Mouse (Mus musculus) intestine, postnatal 0 days (tissue): ENCODE data around the gene Tmem63c. TPM values are rescaled to one million over a fixed set of nuclear protein-coding genes. Genes with fewer than 3 reads are reported as not detected.

Source experiments
- ATAC-seq: fragments of 200-750 bp; cut with Nextera tagmentation; 2 replicates; pipeline ENCODE4 v1.8.0; 2017; ENCODE audit warnings: mild to moderate bottlenecking, moderate TSS enrichment, moderate library complexity
- H3K27ac ChIP-seq: fragments of 300-500 bp; sonication (generic); 2 replicates; pipeline ENCODE4 v1.5.1; 2014; ENCODE audit warnings: mild to moderate bottlenecking, low read depth, low read length, moderate library complexity
- H3K27me3 ChIP-seq: fragments of 300-500 bp; sonication (generic); replicated peaks from 2 replicates; pipeline ENCODE4 v1.6.1; 2014; ENCODE audit warnings: low read length, mixed read lengths; ENCODE audit not compliant: control insufficient read depth, insufficient read depth
- H3K36me3 ChIP-seq: fragments of 300-500 bp; sonication (generic); 2 replicates; pipeline ENCODE4 v1.6.1; 2014; ENCODE audit warnings: mild to moderate bottlenecking, moderate library complexity; ENCODE audit not compliant: control insufficient read depth, insufficient read depth
- H3K4me1 ChIP-seq: fragments of 300-500 bp; sonication (generic); replicated peaks from 2 replicates; pipeline ENCODE4 v1.6.1; 2014; ENCODE audit warnings: antibody characterized with exemption, low read length, mixed read lengths; ENCODE audit not compliant: control insufficient read depth, insufficient read depth
- H3K4me2 ChIP-seq: fragments of 300-500 bp; sonication (generic); replicated peaks from 2 replicates; pipeline ENCODE4 v1.6.1; 2014; ENCODE audit warnings: low read depth, mild to moderate bottlenecking, moderate library complexity
- H3K4me3 ChIP-seq: fragments of 300-500 bp; sonication (generic); 2 replicates; pipeline ENCODE4 v1.5.1; 2014; ENCODE audit warnings: low read depth, low read length
- H3K9ac ChIP-seq: fragments of 300-500 bp; sonication (generic); 2 replicates; pipeline ENCODE4 v1.6.1; 2014; ENCODE audit warnings: mild to moderate bottlenecking, low read depth, low read length
- H3K9me3 ChIP-seq: fragments of 300-500 bp; sonication (generic); 2 replicates; pipeline ENCODE4 v1.6.1; 2016; ENCODE audit warnings: mixed run types; ENCODE audit not compliant: control insufficient read depth
- CTCF ChIP-seq: sonication (generic); IDR thresholded peaks from 2 replicates; pipeline ENCODE4 v1.5.1; 2016; ENCODE audit warnings: low read depth, mild to moderate bottlenecking, control low read depth, antibody characterized with exemption, moderate library complexity
- WGBS: fragments of 180-500 bp; shearing (Covaris S2); extraction: QIAGEN DNeasy Blood & Tissue Kit; methylation state at CpG from one replicate; pipeline ENCODE4 v1.1.7; 2014; 5-methylcytosine and 5-hydroxymethylcytosine counted together
- polyA plus RNA-seq: library from polyadenylated mRNA; unstranded; fragments of >200 nt; fragmentation: Nextera tagmentation; extraction: Ambion mirVana; gene quantifications from 2 replicates; pipeline ENCODE4 v1.2.1, GENCODE M21; 2015

Tmem63c gene
- polyA plus RNA-seq, 1 experiment from 2014 or later, result 0.52 TPM

DNA sequence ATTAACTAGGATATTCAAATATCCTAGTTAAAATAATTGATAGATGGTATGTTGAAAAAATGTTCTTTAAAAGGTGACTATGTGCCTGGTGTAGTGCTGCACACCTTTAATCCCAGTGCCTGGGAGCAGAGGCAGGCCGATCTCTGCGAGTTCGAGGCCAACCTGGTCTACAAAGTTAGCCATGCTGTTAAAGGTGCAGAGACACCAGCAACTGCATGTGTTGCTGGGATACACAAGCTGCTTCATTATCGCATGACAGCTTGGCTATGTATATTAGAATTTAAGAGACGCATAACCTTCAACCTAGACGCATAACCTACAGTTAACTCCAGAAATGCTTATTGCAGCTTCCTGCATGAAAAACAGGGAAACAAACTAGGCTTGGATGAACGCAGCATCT lies 15.5 kb downstream of the Tmem63c start:
- no peak overlapping the region for H3K4me3 ChIP-seq
- TF ChIP-seq CTCF, result no peak
- H3K4me2 ChIP-seq, result no peak overlapping the region
- no peaks in the 10 kb centered on the region for H3K4me1 ChIP-seq
- ATAC-seq, result no peak
- H3K9ac ChIP-seq, result no peak overlapping the region
- H3K27ac ChIP-seq, result no peak overlapping the region
- no peaks in the 10 kb centered on the region for H3K36me3 ChIP-seq
- H3K9me3 ChIP-seq, result no peaks in the 10 kb centered on the region
- no peaks in the 10 kb centered on the region for H3K27me3 ChIP-seq
- 93% methylated on average over 7 of the region's 7 CpGs for WGBS

DNA sequence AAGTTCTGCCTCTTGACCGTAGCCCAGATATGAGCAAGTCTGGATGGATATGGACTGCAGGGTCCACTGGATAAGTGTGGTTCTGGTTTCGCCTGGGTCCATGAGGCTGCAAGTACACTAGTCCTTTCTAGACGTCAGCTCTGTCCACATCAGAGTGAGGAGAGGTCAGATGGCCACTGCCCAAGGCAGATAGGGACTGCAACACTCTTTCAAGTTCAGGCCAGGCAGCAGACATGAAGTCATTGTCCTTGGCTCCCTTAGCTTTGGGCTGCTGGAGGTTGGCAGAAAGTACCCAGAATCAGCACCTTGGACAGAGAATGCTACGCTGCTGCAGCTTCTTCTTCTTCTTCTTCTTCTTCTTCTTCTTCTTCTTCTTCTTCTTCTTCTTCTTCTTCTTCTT lies 19.0 kb downstream of the Tmem63c start:
- TF ChIP-seq CTCF, result no peak

DNA sequence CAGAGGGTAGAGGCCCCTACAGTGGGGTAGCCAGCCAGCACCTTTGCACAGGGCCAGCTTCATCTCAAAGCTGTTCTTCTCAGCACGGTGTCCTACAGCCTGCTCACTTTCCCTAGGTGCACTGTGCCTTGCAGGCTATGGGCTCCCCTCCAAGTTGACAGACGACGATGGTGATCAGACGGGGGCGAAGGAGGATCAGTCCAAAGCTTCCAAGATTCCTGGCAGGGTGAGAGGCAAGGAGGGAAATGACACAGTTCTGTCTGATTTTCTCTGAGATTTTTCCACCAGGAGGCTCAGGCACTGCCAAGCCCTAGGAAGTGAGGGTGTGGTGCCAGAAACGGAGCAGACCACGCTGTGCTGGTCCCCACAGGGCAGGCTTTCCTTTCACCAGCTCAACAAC lies 19.7 kb downstream of the Tmem63c start:
- Histone ChIP-seq H3K4me2 (no peak overlapping the region), H3K9ac (no peak overlapping the region), H3K4me3 (no peak overlapping the region), H3K27me3 (no peaks in the 10 kb centered on the region), H3K4me1 (no peaks in the 10 kb centered on the region), H3K27ac (no peak overlapping the region), H3K9me3 (no peaks in the 10 kb centered on the region), H3K36me3 (no peaks in the 10 kb centered on the region)
- no peak for TF ChIP-seq CTCF
- ATAC-seq, result no peak
- WGBS, result 82% methylated on average over 7 of the region's 7 CpGs

More for the DNA sequence above, 19.0 kb downstream of the Tmem63c start:
- H3K4me2 ChIP-seq, result no peak overlapping the region
- no peak overlapping the region for H3K9ac ChIP-seq
- no peak overlapping the region for H3K27ac ChIP-seq
- 65% methylated on average over 4 of the region's 4 CpGs for WGBS
- ATAC-seq, result no peak
- no peaks in the 10 kb centered on the region for H3K27me3 ChIP-seq
- H3K36me3 ChIP-seq, result no peaks in the 10 kb centered on the region
- no peak overlapping the region for H3K4me3 ChIP-seq
- H3K9me3 ChIP-seq, result no peaks in the 10 kb centered on the region
- no peaks in the 10 kb centered on the region for H3K4me1 ChIP-seq

DNA sequence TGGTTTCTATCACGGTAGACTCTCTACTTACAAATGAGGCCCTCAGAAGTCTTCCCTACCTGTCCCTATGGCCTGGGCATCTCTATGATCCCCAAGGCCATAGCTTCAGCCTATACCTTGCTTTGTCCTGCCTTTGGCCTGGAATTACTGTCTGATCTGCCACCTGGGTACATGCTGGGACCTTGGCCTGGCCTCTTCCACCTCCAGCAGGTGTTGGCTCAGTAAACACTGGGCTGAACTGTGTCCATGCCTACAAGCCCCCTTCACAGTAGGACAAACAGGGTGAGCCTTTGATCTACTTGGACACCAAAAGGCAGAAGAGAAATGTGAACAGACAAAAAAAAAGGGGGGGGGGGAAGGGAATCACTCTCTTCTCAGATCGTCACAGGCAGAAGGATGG lies 21.3 kb downstream of the Tmem63c start:
- WGBS, result 61% methylated on average over 2 of the region's 2 CpGs
- no peaks in the 10 kb centered on the region for H3K9me3 ChIP-seq
- no peak for ATAC-seq

DNA sequence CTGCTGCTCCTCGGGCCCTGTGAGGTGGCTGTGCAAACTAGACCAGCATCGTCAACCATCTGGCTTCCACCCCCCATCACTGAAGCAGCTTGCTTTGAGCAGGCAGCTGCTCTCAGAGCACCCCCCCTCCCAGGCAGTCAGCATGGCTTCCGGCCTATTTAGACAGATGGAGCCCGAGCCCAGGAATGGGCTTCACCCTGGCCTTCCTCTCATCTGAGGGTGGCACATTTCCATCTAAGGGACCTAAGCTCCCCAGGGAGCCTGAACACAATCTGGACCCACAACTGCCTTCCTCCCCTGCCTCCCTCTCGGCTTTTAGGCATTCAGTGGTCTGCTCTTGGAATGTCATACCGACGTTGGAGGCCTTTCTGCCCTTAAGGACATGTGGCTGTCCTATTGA lies 22.1 kb downstream of the Tmem63c start:
- no peak for TF ChIP-seq CTCF
- WGBS, result 66% methylated on average over 7 of the region's 7 CpGs
- no peak overlapping the region for H3K4me3 ChIP-seq
- no peak overlapping the region for H3K9ac ChIP-seq
- no peaks in the 10 kb centered on the region for H3K9me3 ChIP-seq
- no peaks in the 10 kb centered on the region for H3K27me3 ChIP-seq
- no peaks in the 10 kb centered on the region for H3K4me1 ChIP-seq
- H3K36me3 ChIP-seq, result no peaks in the 10 kb centered on the region
- no peak overlapping the region for H3K27ac ChIP-seq
- H3K4me2 ChIP-seq, result no peak overlapping the region
- no peak for ATAC-seq

More for the DNA sequence above, 21.3 kb downstream of the Tmem63c start:
- H3K27me3 ChIP-seq, result no peaks in the 10 kb centered on the region
- H3K4me1 ChIP-seq, result no peaks in the 10 kb centered on the region
- TF ChIP-seq CTCF, result no peak
- no peak overlapping the region for H3K27ac ChIP-seq
- H3K36me3 ChIP-seq, result no peaks in the 10 kb centered on the region
- no peak overlapping the region for H3K9ac ChIP-seq
- H3K4me3 ChIP-seq, result no peak overlapping the region
- no peak overlapping the region for H3K4me2 ChIP-seq

DNA sequence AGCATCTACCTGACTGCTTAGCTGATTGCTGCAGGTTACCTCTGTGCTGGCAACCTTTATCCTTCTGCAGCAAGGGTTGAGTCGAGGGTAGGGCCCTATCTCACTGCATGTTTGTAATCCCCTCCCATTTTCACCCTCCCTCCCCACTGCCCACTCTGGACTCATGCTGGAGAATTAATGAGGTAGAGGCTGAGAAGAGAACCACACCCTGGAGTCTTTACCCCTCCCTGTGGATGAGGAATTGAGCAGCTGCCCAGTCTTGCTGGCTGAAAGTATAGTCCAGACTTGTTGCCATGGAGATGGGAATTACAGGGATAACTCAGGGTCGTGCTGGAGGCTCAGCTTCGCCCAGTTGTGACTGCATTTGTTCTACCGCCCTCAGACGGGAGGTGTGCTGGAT lies 23.6 kb downstream of the Tmem63c start:
- Histone ChIP-seq H3K27ac (no peak overlapping the region), H3K27me3 (no peaks in the 10 kb centered on the region), H3K9ac (no peak overlapping the region), H3K4me2 (no peak overlapping the region), H3K4me1 (no peaks in the 10 kb centered on the region), H3K36me3 (no peaks in the 10 kb centered on the region), H3K4me3 (no peak overlapping the region), H3K9me3 (no peaks in the 10 kb centered on the region)
- no peak for ATAC-seq
- TF ChIP-seq CTCF, result no peak
- 11% methylated on average over 5 of the region's 5 CpGs for WGBS

DNA sequence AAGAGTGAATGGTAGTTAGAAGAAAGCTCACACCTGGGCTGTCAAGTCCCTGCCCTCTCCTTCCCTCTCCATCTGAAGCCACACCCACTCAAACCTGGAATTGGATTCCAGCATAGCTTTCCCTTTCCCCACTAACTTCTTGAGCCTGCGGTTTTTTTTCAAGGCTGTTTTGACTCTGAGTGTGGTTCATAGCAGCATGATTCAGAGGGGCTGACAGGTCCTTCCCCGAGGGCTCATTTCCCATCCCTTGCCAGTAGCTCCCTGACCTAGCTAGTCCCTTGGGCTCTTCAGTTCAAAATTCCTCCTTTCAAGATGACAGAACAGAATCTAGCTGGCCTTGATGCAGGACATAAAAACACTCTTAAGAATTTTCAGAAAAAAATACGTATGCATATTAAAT lies 26.4 kb downstream of the Tmem63c start:
- Histone ChIP-seq H3K36me3 (no peaks in the 10 kb centered on the region), H3K4me1 (no peaks in the 10 kb centered on the region)
- ATAC-seq, result no peak

More for the DNA sequence above, 26.4 kb downstream of the Tmem63c start:
- WGBS, result 55% methylated on average over 3 of the region's 3 CpGs
- H3K9ac ChIP-seq, result no peak overlapping the region
- H3K27me3 ChIP-seq, result no peaks in the 10 kb centered on the region
- H3K4me2 ChIP-seq, result no peak overlapping the region
- no peak overlapping the region for H3K4me3 ChIP-seq
- no peak for TF ChIP-seq CTCF
- H3K9me3 ChIP-seq, result no peaks in the 10 kb centered on the region
- no peak overlapping the region for H3K27ac ChIP-seq
